Mouse (Mus musculus) CH12.LX (cell line): ENCODE measurements around the gene Traf2.

ENCODE experiments used
- MAZ ChIP-seq: IDR thresholded peaks from 2 replicates; pipeline ENCODE4 v1.6.1; 2012; ENCODE audit warnings: low read depth, mild to moderate bottlenecking, inconsistent platforms, low read length, improper control_type of control experiment, moderate library complexity
- POLR2A ChIP-seq: IDR thresholded peaks from 2 replicates; pipeline ENCODE4 v1.6.1; 2011; ENCODE audit warnings: low read depth, mild to moderate bottlenecking, improper control_type of control experiment, low read length

DNA sequence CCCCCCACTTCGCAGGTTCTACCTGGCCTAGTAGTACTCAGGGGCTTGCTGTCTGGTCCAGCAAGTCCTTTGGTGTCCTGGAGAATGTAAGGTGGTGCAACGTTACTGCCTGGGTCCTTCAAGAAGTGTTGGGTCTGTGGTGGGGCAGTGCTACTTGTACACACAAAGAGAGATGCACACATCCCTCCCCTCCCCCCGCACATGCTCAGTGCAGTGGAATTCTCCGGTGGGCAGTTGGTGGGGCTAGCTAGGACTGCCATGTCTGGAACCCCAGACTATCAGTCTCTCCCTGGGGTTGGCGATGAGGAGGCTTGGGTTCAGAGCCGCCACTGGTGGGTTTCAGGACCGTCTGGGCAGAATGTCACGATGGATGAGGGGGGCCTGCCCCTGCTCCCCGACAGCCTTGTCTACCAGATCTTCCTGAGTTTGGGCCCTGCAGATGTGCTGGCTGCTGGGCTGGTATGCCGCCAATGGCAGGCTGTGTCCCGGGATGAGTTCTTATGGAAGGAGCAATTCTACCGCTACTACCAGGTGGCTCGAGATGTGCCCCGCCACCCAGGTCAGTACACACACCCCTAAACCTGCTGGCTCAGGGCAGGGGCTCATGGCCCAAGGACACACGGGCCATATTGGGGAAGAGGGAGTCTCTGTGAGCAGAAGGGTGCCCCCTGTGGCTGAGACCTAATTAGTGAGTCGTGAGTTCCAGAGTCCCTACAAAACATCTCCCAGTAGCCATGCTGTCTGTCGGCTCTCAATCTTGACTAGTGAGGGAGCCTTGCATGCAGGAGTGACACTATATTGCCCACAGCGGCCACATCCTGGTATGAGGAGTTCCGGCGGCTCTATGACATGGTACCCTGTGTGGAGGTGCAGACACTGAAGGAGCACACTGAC is 44.9 kb downstream of the Traf2 start, which contains the start of gene C8g:
- TF ChIP-seq MAZ (no peak), POLR2A (no peak)
